Mouse (Mus musculus) NIH3T3 (cell line): ENCODE data around the gene Gpr179.

Source experiments
- DNase-seq: peaks from one replicate; pipeline ENCODE4 v3.0.0-alpha.2; 2012; ENCODE audit warnings: low read depth

Gene Gpr179

GRCm38 (mm10) chr11:97352027-97352684 lies at the start of gene Gpr179:
TSS of gene Gpr179 (minus strand) at chr11:97352077.
- no peak for DNase-seq

- DNase-seq = peak; percentile 44
These were observed 49.2 kb upstream of the Gpr179 start for GRCm38 (mm10) chr11:97401082-97401481.

GRCm38 (mm10) chr11:97399958-97400710 lies 48.3 kb upstream of the Gpr179 start:
- peak; percentile 90 for DNase-seq

DNA sequence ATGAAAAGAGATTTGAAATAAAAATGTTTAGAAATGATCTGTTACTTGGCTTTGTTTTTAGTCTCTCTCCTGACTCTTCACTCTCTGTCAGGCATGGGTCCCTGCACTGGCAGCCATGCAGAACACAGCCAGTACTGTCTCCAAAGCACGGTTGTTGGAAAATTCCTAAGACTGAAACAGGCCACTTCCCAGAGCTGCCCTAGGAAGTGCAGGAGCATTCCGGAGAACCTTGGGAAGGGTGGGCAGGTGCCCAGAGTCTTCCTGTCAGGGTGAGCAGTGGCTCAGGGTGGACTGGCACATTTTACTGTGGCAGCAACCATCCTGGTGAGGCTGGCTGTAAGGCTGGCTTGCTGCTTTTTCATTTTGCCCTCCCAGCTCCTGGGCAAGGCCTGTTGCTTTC lies 46.6 kb upstream of the Gpr179 start:
- no peak for DNase-seq

DNA sequence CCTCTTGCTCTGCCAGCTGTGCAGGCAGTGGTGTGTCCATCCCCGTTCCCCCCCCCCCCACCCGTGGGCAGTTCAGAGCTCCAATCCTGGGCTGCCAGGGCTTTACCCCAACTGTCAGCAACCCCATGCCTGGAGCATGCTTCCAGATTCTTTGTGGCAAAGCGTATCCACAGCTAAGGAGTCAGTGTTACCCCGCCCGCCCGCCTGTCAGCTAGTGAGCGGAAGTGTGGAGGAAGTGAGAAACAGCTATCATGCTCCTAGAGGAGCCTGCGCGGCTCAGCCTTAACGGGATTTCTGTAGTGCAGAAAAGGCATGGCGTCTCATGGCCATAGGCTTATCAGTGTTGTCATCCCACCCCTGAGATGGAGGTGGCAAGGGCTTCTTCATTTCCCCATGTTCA lies 42.3 kb upstream of the Gpr179 start:
- no peak for DNase-seq

DNA sequence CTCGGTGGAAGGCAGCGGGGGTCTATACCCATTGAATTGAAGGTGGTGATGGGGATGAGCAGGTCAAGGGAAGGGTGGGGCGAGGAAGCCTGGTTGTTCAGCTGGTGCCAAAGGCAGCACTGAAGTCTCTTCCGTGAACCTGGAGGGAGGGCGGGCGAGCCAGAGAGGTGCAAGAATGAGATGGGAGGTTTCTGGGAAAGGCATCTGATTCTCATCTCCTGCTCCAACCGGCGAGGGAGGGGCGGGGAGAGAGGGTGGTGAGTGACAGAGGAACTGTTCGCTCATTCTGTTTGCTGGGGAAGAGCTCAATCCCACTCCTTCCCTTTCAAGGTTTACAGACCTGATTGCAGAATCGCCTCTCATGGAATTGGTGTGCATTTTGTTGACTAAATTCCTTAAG lies 41.8 kb upstream of the Gpr179 start:
- no peak for DNase-seq

GRCm38 (mm10) chr11:97389127-97389526 lies 37.2 kb upstream of the Gpr179 start:
- no peak for DNase-seq

- DNase-seq = no peak
These were observed 35.9 kb upstream of the Gpr179 start for GRCm38 (mm10) chr11:97387811-97388210.

DNA sequence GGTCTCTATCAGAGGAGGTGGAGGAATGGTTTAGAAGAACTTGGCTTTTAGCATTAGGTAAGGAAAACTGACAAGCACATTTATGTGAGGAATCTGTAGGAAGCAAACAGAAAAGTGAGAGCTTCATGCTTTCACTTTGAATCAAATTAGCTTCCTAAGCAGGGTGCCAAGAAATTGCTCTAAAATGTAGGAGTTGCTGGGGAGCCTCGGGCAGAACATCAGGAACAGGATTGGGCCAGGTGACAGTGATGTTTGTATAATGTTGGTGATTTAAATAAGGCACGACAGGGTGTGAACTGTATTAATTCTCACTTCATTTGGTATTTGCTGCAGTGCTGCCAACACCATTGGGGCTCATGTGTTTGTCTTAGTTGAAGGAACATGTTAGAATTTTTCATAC lies 31.9 kb upstream of the Gpr179 start:
- no peak for DNase-seq

GRCm38 (mm10) chr11:97383017-97383416 lies 31.1 kb upstream of the Gpr179 start:
- DNase-seq = no peak

- no peak for DNase-seq
These were observed 28.2 kb upstream of the Gpr179 start for GRCm38 (mm10) chr11:97380036-97380435.

- no peak for DNase-seq
These were observed 21.5 kb upstream of the Gpr179 start for GRCm38 (mm10) chr11:97373402-97373801.

DNA sequence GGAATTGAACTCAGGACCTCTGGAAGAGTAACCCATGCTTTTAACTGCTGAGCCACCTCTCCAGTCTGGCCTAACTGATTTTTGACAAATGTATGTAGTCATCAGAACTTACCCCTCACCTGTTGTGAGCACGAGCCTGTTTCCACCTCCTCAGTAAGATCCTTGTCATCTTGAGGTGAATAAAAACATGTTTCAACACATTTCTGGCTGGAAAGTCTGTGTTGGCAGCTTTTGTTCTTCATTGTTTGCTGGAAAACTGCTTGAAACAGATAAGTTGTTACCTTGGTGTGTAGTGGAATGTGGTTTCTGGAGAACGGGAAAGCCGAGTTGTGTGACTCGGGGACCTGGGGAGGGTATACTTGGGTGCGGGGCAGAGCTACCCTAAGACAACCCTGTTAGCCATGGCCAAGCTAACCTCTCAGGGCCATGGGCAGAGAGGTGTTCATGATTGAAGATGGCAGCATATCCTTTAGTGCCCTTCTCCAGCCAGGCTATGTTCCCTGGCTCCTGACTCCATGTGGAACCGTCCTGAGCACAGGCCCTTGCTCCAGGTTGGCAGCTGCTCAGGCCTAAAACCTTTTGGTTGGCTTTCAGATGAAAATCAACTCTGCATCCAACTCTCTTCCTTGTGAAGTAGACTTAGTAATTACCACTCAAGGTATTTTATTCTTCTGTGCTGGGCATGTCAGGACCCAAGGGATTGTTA lies 20.4 kb upstream of the Gpr179 start:
- DNase-seq = no peak

GRCm38 (mm10) chr11:97370329-97371091 lies 18.6 kb upstream of the Gpr179 start:
- no peak for DNase-seq

DNA sequence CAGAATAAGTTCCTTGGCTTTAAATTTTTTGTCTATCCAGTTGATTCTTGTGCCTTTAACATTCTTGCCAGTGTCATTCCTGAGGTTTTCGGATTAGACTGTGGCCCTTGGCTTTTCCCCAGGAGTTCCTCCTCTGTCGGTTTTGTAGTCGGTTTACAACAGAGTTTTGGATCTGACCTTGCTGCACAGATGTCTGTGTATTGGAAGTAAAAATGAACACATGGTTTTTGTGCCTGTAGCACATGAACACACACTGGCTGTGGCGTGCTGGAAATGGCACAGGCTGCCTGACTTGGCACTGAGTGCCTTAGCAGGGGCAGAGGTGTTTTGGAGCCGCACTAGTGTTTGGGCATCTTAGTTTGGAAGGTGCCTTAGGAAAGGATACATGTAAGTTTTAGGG lies 16.6 kb upstream of the Gpr179 start:
- no peak for DNase-seq

DNA sequence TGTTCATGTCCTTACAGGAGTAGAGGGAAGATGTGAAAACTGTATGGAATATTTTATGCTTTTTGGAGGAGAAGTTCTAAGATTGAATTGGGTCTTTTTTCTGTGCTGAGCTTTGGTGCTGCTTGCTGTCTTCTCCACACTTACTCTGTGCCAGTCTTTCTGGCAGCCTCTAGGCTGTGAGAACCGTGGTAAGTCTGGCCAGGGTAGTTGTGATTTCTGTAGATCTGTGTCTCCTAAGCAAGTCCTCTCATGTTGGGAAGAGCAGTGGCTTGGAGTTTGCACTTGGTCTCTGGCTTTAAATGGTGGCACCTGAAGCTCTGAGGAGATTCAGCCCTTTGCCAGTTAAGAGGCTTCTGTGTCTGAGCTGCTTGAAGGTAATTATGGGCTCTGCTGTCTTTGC lies 13.7 kb upstream of the Gpr179 start:
- no peak for DNase-seq

GRCm38 (mm10) chr11:97363644-97363995 lies 11.7 kb upstream of the Gpr179 start:
- peak; percentile 45 for DNase-seq

- peak; percentile 50 for DNase-seq
These were observed 11.2 kb upstream of the Gpr179 start for GRCm38 (mm10) chr11:97362943-97363643.

DNA sequence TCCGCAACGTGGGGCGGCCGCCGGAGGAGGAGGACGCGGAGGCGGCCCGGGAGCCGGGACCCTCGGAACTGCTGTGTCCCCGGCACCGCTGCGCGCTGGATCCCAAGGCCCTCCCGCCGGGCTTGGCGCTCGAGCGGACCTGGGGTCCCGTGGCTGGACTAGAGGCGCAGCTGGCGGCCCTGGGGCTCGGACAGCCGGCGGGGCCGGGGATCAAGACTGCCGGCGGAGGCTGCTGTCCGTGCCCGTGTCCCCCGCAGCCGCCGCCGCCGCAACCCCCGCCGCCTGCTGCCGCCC lies 10.7 kb upstream of the Gpr179 start:
- DNase-seq = no peak

GRCm38 (mm10) chr11:97361948-97362648 lies 10.2 kb upstream of the Gpr179 start, which contains the start of gene Socs7:
TSS of gene Socs7 (plus strand) at chr11:97362551.
- DNase-seq = peak; percentile 97

- DNase-seq = peak; percentile 95
These were observed 5.8 kb upstream of the Gpr179 start for GRCm38 (mm10) chr11:97357663-97358062.
